Mouse (Mus musculus): ENCODE data around the gene St5.

The St5 gene

DNA sequence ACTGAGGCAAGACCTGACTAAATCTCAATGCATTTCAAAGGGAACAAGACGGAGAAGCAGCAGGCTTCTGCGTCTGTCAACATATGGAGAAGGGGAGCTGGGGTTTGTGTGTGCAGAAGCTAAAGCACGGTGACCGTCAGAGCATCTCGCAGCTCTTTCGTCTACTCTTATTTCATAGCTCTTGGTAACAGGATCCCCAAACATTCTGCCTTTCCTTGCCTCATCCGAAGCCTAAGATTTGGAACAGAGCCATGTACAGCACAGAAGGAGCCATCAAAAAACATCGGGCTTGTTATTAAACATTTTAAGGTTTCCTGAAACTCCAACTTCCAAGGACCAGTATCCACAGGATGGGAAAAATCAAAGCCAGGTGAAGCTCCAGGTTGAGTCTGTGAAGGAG is 62.3 kb downstream of the St5 start:
- in situ Hi-C loops (cut with MboI), result no loop called here

DNA sequence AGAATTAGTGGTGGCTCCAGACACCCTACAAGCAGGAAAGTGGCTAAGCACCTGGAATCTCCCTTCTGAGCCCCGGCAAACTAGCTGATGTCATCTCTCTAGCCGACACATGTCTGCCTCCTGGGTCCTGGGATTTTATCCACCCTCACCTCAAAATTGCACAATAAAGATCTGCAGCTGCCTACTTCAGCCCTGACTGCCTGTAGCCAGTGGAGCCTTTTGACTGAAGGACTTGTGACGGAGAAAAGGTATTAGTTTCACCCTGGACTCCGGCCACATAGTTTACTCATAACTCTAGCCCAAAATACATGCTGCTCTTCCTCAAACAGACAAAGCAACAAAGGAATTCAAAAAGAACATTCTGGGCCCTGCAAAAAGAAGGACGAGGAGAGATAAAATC is 66.0 kb downstream of the St5 start:
- in situ Hi-C loops (cut with MboI), result no loop called here

GRCm38 (mm10) chr7:109636086-109636792 is 67.2 kb downstream of the St5 start:
- in situ Hi-C loops (cut with MboI), result no loop called here

- in situ Hi-C loops (cut with MboI), result no loop called here
Measured at GRCm38 (mm10) chr7:109633404-109634085, 69.9 kb downstream of the St5 start.

- in situ Hi-C loops (cut with MboI), result no loop called here
Measured at GRCm38 (mm10) chr7:109631330-109631729, 72.1 kb downstream of the St5 start.

GRCm38 (mm10) chr7:109629871-109630778 is 73.3 kb downstream of the St5 start:
- in situ Hi-C loops (cut with MboI), result no loop called here

DNA sequence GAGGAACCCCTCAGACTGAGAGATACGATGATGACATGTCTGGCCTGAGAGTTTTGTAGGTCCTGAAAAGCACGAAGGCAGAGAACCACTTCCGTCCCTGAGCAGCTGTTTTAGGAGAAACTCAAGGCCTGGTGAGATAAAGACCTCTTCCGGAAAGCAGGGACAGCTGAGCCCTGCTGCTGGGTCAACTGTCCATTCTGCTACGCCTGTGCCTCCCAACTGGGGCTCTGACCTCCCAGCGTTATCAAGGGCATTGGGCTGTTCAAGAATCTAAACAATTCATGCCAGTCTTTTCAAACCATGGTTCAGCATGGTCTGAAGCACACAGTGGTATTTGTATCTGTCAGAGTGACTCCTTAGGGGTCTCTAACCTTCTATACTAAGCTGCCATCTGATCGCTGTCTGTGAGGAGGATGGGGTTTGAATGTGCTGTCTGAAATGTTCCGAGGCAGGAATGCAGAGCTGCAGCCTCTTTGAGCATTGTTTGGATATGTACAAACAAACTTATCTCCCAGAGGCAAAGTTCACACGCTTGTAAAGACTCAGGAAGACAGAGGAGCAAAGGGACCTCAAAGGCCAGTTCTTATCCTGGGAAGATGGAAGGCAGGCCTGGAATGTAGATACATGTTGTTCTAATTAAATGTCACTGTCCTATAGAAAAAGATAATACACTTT is 74.3 kb downstream of the St5 start:
- in situ Hi-C loops (cut with MboI), result no loop called here

GRCm38 (mm10) chr7:109627851-109628250 is 75.6 kb downstream of the St5 start:
- in situ Hi-C loops (cut with MboI), result no loop called here

DNA sequence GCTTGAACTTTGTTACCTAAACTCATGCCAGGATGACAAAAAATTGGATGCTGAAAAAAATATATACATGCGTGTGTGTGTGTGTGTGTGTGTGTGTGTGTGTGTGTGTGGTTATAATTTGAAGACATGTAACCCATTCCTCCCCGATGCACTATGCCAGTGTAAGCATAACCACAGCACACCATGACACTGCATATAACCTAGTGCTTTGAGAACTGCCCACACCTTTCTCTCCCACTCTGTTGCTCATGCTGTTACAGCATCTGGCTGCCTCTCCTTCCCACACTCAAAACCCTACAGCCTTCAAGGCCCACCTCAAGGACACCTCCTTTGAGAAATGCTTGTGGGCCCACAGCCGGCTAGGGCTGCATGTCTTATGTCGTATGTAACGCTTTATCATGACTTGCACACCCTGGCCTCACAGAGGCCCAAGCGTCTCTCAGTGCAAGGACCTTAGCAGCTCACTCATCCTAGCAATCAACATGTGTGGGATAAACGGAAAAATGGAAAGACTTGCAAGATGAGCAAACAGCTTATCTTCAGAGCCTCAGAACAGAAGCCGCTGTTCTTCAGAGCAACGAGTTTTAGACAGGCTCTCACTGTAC is 81.1 kb downstream of the St5 start:
- in situ Hi-C loops (cut with MboI), result no loop called here

- in situ Hi-C loops (cut with MboI), result no loop called here
Measured at GRCm38 (mm10) chr7:109620967-109621366, 82.4 kb downstream of the St5 start.

DNA sequence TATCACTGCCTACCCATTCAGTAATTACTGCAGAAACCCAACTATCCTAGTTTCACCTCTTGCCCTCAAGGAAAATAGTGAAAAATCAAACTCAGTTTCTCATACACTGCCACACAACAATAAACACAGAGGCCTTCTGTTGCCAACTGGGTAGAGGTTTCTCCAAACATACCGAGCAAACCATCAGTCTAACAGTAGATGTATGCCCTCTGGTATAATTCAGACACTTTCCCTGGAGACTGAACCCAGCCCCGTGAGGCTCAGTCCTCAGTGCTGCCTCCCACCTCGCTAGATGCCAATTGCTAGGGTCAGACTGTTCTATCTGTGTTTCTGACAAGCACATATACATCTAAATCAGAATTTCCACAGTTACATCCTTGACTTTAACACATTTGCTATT is 83.1 kb downstream of the St5 start:
- in situ Hi-C loops (cut with MboI), result no loop called here

DNA sequence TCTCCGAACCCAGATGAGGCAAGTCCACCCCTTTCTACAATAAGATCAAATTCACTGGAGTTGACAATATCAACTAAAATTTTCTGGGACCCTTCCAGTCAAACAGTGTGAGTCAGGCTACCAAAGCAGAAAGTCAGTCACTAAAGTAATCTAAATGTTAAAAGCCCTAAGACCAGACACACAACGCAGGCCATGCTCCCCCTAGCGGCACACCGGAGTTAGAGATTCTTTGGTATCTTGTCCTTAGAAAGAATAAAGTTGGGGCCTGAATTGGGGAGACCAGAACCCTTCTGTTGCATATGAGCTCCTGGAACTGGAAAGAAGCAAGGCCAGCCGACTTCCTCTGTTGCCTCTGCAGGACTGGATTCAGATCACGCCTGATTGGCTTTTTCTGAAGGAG is 84.7 kb downstream of the St5 start:
- in situ Hi-C loops (cut with MboI), result no loop called here

DNA sequence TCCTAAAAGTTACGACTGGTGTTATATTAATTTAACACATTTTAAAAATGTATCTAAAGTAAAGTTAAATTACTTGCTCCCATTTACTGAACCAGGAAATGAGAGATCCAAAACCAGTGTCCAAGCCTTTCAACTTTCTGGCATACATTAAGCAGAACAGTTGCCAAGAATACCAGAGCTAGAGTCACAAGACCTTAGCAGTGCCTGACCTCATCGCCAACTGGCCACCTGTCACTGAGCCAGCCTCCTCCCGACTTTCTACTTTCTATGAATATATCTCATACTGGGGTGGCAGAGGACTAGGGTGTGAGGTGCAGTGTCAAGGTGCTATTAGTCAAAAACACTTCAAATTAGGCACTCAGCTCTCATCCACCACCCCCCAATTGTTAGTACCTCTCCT is 85.6 kb downstream of the St5 start:
- in situ Hi-C loops (cut with MboI), result no loop called here

DNA sequence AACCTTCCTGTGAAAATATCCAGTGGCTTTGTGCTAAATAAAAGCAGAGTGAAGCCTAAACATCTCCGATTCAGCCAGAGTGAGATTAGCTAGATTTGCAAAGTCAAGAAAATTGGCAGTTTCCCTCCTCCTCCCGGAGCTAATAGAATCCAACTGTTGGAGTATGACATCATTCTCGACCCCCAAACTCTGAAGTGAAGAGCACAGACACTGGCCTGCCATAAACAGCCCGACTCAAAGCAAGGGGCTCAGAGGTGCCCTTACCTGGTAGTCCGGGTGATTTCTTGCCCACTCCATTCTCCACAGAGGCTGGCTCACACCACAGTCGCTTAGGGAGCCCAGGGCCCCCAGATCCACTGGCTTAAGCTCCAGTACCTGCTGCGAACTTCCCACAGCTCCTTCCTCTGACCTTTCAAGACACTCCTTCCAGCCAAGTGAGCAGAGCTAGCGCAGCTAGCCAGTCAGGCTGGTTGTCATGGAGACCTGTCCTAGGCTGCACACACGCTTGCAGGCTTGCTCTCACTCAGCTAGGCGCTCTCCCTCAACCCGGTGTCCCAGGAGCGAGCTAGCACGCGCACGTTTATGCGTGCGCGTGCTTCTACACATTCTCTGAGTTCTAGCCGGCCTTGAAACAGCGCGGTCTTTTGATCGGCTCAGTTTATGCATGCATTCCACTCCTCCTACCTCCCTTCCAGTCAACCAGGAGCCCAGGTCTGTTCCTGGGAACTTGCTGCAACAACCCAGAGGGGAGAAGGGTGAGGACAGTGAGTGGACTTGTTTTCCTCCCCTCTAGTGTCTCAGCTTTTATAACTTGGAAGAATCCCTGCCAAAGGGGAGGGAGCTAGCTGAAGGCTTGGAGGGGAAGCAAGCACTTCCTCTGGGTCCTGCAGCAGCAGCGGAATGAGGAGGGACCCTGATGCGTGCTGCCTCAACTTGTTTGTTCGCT is 87.1 kb downstream of the St5 start:
- in situ Hi-C loops (cut with MboI), result no loop called here

DNA sequence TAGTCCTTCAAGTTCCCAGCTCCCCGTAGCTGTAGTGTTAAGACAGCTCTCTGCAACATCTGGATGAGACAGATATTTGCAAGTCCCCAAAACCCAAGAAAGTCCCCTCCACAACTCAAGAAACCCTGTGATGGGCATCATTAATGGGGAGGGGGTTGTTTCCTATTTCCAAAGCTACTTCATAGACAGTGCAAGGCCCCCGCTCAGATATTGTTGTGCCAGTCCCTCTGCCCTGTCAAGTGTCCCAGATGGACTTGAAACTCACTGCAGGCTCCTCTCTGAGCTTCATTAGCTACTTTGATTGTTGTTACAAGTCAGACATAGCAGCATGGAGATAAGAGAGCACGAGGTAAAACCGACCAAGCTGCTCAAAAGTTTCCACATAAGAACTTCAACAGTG is 87.8 kb downstream of the St5 start:
- in situ Hi-C loops (cut with MboI), result no loop called here

- in situ Hi-C loops (cut with MboI), result no loop called here
Measured at GRCm38 (mm10) chr7:109614939-109615338, 88.5 kb downstream of the St5 start.

DNA sequence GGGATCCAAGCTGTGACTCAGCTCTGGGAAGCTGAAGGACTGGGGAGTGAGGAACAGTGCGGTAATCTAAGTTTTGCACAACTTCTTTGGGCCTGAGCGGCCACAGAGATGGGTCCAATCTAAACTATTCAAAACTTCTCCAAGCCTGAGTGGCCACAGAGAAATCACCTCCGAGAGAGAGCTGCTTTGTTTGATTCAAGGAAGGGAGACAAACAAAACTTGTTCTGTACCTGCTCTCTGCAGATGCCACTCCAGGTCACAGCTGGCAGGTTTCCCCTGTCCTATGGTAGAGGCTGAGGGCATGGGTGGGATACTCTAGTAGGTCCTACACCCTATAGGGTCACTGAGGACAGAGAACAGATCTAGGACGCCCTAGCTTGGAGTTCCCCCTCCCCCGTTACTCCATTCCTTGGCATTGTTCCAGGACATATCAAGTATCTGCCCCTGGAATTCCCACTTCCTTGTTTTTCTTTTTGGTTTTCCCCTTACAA is 89.8 kb downstream of the St5 start:
- in situ Hi-C loops (cut with MboI), result no loop called here

- in situ Hi-C loops (cut with MboI), result no loop called here
Measured at GRCm38 (mm10) chr7:109613051-109613450, 90.4 kb downstream of the St5 start.

GRCm38 (mm10) chr7:109612531-109612930 is 90.9 kb downstream of the St5 start:
- in situ Hi-C loops (cut with MboI), result no loop called here

GRCm38 (mm10) chr7:109610348-109610747 is 93.1 kb downstream of the St5 start:
- in situ Hi-C loops (cut with MboI), result no loop called here

Measured in mature B cell (primary cell).